Mouse (Mus musculus): ENCODE data around the gene Sspn.

Gene Sspn

GRCm38 (mm10) chr6:145931341-145931740, at the start of gene Sspn:
TSS of gene Sspn (plus strand) at chr6:145931641.
- DNase-seq (ENCODE audit: low spot score), result no peak

- DNase-seq (ENCODE audit: low spot score), result no peak
Observed at GRCm38 (mm10) chr6:145883010-145883409, 48.4 kb upstream of the Sspn start.

GRCm38 (mm10) chr6:145883668-145884067, 47.8 kb upstream of the Sspn start:
- DNase-seq (ENCODE audit: low spot score), result no peak

DNA sequence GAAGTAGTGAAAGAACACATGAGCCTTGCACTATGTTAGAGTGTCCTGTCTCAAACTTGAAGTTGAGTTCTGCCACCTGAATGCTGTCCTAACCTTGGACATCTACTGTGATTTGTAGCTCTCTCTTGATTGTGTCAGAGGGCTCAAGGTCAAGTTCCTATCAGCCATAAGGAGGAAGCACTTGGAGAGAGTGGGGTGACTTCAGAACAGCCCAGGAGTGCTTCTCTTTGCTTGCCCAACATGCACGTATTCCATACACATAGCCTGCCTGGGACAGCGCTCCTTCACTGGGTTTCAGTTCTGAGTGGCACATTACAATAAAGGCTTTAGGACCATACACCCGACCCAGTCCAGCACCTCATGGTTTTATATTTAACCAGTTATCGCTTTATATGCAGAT, 46.4 kb upstream of the Sspn start:
- no peak for DNase-seq (ENCODE audit: low spot score)

GRCm38 (mm10) chr6:145886277-145886676, 45.2 kb upstream of the Sspn start:
- no peak for DNase-seq (ENCODE audit: low spot score)

DNA sequence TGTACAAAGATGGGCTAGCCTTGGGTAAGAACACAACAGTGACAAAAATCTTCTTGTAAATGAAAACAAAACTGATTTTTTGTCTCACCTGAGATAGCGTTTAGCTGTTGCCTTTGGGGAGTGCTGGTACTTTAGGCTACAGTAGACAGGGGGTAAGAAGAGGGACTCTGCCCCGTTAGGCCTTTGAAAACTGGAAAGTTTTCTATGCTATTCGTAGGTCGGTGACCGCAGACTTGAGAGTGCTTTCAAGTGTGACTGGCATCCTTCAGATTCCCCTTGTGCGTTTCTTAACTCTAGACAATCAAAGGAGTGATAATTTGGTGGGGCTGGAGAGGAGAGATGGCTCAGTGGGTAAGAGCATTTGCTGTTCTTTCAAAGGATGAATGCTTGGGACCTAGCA, 43.7 kb upstream of the Sspn start:
- DNase-seq (ENCODE audit: low spot score), result no peak

DNA sequence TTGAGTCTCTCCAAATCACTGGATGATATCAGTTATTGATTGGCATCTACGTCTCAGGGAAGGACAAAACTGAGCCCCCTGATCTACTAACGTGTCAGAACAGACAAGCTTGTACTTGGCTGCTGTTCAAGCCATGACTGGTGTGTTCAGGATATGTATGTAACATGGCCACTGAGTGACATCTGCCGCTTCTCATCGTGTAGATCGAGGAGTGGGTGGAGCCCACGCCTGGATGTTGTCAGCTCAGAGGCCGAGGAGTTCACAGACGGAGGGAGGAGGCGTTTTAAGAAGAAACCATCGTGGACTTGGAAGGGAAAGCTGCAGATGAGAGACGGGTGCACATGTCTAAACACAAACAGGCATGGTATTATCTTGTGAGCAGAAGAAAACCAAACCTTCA, 39.5 kb upstream of the Sspn start:
- no peak for DNase-seq (ENCODE audit: low spot score)

GRCm38 (mm10) chr6:145892381-145893265, 38.8 kb upstream of the Sspn start:
- DNase-seq (ENCODE audit: low spot score), result no peak

DNA sequence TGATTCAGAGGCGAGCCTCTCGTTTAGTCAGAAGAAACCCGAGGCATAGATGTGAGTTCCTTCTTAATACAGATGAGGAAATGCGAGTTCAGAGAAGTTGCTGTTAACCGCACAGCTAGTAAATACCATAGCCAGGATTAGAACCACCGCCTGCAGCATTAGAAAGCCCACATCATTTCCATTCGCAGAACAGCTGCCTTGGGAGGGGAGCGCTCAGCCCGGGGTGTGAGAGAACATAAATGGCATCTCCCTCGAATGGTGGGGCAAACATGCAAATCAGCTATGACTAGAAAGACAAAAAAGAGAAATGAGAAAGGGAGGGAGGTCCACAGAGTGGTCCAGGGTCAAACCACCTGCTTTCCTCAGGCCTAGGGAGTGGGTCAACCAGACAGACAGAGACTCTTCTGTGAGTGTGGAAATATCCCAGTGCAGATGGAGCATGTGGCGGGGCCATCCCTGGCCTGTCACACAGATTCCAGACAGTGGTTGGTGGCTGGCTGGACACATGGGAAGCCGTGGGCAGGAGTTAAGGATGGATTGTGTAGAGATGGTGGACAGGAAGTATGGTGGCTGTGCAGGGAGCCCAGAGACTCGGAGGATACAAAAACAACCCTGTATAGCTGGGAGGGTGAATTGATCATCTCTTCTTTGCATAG, 37.9 kb upstream of the Sspn start:
- no peak for DNase-seq (ENCODE audit: low spot score)

DNA sequence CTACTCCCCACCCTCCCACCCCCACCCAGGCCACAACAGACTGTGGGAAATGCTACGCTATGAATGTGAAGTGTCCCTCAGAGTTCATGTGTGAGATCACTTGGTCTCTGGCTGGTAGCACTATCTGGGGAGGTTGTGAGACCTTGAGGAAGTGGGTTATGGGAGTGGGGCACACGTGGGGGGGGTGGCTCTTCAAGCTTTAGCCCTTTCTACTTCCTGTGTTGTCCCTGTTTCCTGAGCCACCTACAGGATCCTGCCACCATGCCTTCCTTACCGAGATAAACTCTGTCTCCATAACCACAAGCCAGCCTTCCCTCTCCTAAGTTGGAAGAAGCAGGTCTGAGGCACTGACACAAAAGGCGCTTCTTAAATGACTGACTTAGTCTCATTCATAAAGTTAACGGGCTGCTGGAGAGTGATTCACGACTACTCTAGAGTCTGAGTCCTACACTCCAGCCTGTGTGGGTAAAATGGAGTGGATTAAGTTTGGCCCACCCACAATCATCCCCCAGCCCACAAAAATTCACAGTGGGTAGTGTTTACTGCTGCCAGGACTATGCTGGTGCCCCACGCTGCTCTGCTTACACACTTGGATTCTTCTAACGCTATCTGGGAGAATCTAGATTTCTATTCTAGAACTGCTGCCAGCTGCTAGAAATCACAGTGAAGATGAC, 36.6 kb upstream of the Sspn start:
- no peak for DNase-seq (ENCODE audit: low spot score)

- DNase-seq (ENCODE audit: low spot score), result no peak
Observed at GRCm38 (mm10) chr6:145904169-145904568, 27.3 kb upstream of the Sspn start.

GRCm38 (mm10) chr6:145904616-145905015, 26.8 kb upstream of the Sspn start:
- DNase-seq (ENCODE audit: low spot score), result no peak

GRCm38 (mm10) chr6:145906096-145906890, 25.1 kb upstream of the Sspn start:
- DNase-seq (ENCODE audit: low spot score), result no peak

- DNase-seq (ENCODE audit: low spot score), result no peak
Observed at GRCm38 (mm10) chr6:145909943-145910342, 21.5 kb upstream of the Sspn start.

DNA sequence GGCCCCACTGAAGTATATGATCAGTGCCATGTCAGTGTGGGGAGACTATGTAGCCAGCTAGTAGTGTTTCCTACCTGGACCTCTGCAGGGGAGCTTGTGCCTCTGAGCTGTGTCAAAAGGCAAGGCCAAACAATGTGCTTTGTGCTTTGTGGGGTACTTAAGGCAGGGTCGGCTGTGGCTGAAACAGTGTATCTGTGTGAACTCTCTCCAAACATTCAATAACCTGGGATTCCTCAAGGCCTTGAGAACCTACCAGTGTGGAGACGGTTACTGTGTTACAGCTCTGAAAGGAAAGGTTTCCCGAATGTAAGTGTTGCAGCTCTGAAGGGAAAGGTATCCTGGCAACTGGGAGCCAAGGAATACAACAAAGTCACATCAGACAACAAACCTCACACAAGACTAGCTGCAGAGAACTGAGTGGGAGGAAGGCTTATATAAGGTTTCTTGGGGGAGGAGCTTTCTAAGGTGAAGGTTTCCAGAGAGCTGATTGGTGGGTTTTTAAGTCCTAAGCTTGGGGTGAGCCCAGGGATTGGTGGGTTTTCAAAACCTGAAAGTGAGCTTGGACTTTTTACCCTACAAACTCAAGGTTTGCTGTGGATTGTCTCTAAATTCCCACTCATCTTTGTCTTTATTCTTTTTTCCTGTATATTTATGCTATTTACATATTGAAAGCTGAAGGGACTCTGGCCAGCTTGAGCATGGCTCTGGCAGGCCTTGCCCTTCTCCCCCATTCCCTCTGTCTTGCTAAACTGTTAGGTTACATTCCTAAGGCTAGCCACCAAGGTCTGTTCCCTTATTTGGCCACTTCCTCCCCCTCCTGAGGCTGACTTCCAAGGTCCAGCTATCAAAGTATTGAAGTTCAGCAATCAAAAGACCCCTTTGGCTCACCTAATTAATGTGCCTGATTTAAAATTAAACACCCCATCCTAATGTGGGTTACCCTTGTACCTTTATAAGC, 20.7 kb upstream of the Sspn start:
- DNase-seq (ENCODE audit: low spot score), result peak; percentile 60

GRCm38 (mm10) chr6:145912232-145912631, 19.2 kb upstream of the Sspn start:
- DNase-seq (ENCODE audit: low spot score), result no peak

DNA sequence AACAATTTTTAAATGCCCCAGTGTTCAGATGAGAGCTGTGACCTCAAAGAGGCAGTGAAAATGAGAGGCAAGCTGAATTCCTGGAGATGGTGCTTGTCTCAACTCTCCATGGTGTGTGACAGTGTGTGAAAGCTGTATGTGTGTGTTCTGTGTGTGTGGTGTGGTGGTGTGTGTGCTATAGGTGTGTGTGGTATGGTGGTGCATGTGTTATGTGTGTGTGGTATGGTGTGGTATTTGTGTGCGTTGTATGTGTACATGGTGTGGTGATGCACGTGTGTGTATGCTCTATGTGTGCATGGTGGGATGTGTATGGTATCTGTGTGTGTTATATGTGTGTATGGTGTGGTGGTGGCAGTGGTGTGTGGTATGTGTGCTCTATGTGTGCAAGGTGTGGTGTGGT, 16.0 kb upstream of the Sspn start:
- no peak for DNase-seq (ENCODE audit: low spot score)

GRCm38 (mm10) chr6:145916401-145916800, 15.0 kb upstream of the Sspn start:
- DNase-seq (ENCODE audit: low spot score), result no peak

DNA sequence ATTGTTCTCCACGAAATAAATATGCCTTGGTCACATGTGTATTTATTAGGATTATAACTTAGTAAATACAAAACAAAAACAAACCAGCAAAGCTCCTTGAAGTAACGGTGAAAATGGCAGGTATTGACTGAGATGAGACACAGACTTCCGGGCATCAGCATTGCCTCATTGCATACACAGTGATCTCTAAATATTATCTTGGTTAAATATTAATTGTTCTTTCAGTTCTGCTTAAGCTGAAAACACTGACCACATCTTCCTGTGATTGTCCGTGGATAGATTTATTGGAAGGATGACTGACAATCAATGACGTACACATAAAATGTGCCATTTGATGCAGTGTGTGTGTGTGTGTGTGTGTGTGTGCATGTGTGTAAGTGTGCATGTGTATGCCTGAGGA, 13.2 kb upstream of the Sspn start:
- DNase-seq (ENCODE audit: low spot score), result no peak

- no peak for DNase-seq (ENCODE audit: low spot score)
Observed at GRCm38 (mm10) chr6:145923594-145923993, 7.8 kb upstream of the Sspn start.
